Mouse (Mus musculus) intestine, embryonic 15.5 days (tissue): Measurements from ENCODE around the gene Arhgef10l. TPM values are rescaled to one million over a fixed set of nuclear protein-coding genes. Genes with fewer than 3 reads are reported as not detected.

Source experiments
- ATAC-seq: fragments of 200-750 bp; cut with Nextera tagmentation; 2 replicates; pipeline ENCODE4 v1.8.0; 2017; ENCODE audit warnings: moderate TSS enrichment, moderate library complexity
- H3K27ac ChIP-seq: fragments of 300-500 bp; sonication (generic); 2 replicates; pipeline ENCODE4 v1.5.1; 2015; ENCODE audit warnings: mild to moderate bottlenecking, inconsistent platforms
- H3K27me3 ChIP-seq: fragments of 300-500 bp; sonication (generic); replicated peaks from 2 replicates; pipeline ENCODE4 v1.6.1; 2015; ENCODE audit warnings: inconsistent platforms
- H3K36me3 ChIP-seq: fragments of 300-500 bp; sonication (generic); 2 replicates; pipeline ENCODE4 v1.6.1; 2015; ENCODE audit warnings: inconsistent platforms
- H3K4me1 ChIP-seq: fragments of 300-500 bp; sonication (generic); replicated peaks from 2 replicates; pipeline ENCODE4 v1.6.1; 2015; ENCODE audit warnings: inconsistent platforms
- H3K4me2 ChIP-seq: fragments of 300-500 bp; sonication (generic); replicated peaks from 2 replicates; pipeline ENCODE4 v1.6.1; 2015; ENCODE audit warnings: mild to moderate bottlenecking, inconsistent platforms
- H3K4me3 ChIP-seq: fragments of 300-500 bp; sonication (generic); replicated peaks from 2 replicates; pipeline ENCODE4 v1.5.1; 2015; ENCODE audit warnings: inconsistent platforms
- H3K9ac ChIP-seq: fragments of 300-500 bp; sonication (generic); 2 replicates; pipeline ENCODE4 v1.6.1; 2015; ENCODE audit warnings: inconsistent platforms
- H3K9me3 ChIP-seq: fragments of 300-500 bp; sonication (generic); 2 replicates; pipeline ENCODE4 v1.6.1; 2016; ENCODE audit warnings: inconsistent platforms
- WGBS: fragments of 180-500 bp; shearing (Covaris S2); methylation state at CpG from one replicate; pipeline ENCODE4 v1.1.7; 2015; 5-methylcytosine and 5-hydroxymethylcytosine counted together
- polyA plus RNA-seq: library from polyadenylated mRNA; unstranded; fragments of >200 nt; fragmentation: Nextera tagmentation; extraction: Ambion mirVana; gene quantifications from 2 replicates; pipeline ENCODE4 v1.2.1, GENCODE M21; 2015

Gene Arhgef10l
- polyA plus RNA-seq, 1 experiment from 2014 or later: 15.3 TPM

DNA sequence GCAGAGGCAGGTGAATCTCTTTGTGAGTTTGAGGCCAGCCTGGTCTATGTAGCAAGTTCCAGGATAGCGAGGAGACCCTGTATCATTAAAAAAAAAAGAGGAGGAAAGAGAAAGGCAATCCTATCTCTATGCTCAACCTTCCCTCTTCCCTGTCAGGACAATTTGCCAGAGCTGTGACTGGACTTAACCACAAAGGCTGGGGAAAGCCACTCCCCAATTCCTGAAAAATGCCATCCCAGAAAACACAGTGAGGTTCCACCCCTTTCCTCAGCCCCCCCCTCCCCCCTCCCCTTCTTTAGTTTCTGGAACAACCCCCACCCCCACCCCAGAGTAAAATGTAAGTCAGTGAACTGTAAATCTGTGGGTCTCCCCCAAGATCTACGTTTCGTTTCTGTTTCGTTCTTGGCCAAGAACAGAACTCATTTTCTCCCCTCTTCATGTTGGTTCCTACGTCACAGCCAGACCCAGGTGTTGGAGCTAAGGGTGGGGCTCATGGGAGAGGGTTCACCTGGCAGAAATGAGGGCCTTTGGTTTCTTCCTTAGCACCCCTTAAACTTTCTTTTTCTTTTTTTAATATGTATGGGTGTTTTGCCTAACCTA is 23.1 kb upstream of the Arhgef10l start:
- no peak overlapping the region for H3K9ac ChIP-seq
- H3K36me3 ChIP-seq: no peaks in the 10 kb centered on the region
- H3K27me3 ChIP-seq: no peaks in the 10 kb centered on the region
- no peaks in the 10 kb centered on the region for H3K9me3 ChIP-seq
- ATAC-seq: no peak
- WGBS: 70% methylated on average over 5 of the region's 5 CpGs
- no peak overlapping the region for H3K4me3 ChIP-seq
- H3K4me1 ChIP-seq: peaks cover 15% of the 10 kb centered on the region
- H3K27ac ChIP-seq: no peak overlapping the region
- no peak overlapping the region for H3K4me2 ChIP-seq

GRCm38 (mm10) chr4:140688044-140688825 is 22.4 kb upstream of the Arhgef10l start:
- WGBS: 46% methylated on average over 12 of the region's 12 CpGs
- H3K9me3 ChIP-seq: no peaks in the 10 kb centered on the region
- no peak overlapping the region for H3K9ac ChIP-seq
- H3K4me2 ChIP-seq: no peak overlapping the region
- H3K36me3 ChIP-seq: no peaks in the 10 kb centered on the region
- no peaks in the 10 kb centered on the region for H3K27me3 ChIP-seq
- ATAC-seq: peak; percentile 53; the same call in 1 of the 2 replicates
- no peak overlapping the region for H3K27ac ChIP-seq
- no peak overlapping the region for H3K4me3 ChIP-seq
- H3K4me1 ChIP-seq: peaks cover 20% of the 10 kb centered on the region

- peak; percentile 33; the same call in 1 of the 2 replicates for ATAC-seq
- peak overlapping the region; percentile 19; the same call in 1 of the 2 replicates for H3K27ac ChIP-seq
- no peaks in the 10 kb centered on the region for H3K36me3 ChIP-seq
- no peaks in the 10 kb centered on the region for H3K9me3 ChIP-seq
- H3K4me1 ChIP-seq: peaks cover 20% of the 10 kb centered on the region
- H3K4me2 ChIP-seq: peak overlapping the region; percentile 54
- H3K4me3 ChIP-seq: no peak overlapping the region
- H3K9ac ChIP-seq: no peak overlapping the region
- no peaks in the 10 kb centered on the region for H3K27me3 ChIP-seq
- WGBS: 28% methylated on average over 6 of the region's 6 CpGs
Measured at GRCm38 (mm10) chr4:140684881-140685303, 19.1 kb upstream of the Arhgef10l start.

DNA sequence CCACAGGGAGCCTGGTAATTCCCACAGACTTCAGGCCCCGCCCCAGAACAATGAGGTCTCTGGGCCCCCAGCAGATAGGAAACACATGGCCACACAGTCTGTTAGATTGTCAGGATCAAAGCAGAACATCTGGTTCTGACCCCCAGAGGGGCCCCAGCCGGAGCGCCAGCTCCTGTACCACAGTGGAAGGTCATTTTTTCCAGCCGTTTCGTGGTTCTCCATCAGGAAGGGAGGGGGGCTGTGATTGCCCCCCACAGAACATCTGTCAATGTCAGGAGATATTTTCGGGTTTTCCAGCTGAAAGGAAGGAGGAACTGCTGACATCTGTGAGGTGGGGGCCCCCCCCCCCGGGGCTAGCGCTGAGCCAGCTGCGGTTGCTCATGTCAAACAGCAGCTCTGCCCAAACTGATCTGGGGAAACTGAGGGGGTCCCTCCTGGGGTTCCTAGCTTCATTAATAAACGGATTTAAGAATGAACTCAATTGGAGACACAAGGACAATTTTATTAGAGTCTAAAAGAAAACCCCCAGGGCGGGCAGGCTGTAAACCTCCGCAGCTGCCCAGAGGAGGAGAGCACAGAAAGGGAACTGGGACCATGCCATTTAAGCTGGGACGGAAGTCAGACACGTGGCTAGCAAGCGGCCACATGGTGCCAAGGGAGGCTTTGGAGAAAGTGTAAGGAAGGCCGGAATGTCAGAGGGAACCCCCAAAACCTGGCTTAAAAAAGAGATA is 18.5 kb upstream of the Arhgef10l start:
- 7% methylated on average over 16 of the region's 16 CpGs for WGBS
- no peak overlapping the region for H3K9ac ChIP-seq
- no peaks in the 10 kb centered on the region for H3K9me3 ChIP-seq
- peak overlapping the region; percentile 54 for H3K4me2 ChIP-seq
- H3K4me1 ChIP-seq: peaks cover 18% of the 10 kb centered on the region
- no peak overlapping the region for H3K4me3 ChIP-seq
- H3K36me3 ChIP-seq: no peaks in the 10 kb centered on the region
- peak; percentile 74 for ATAC-seq
- H3K27me3 ChIP-seq: no peaks in the 10 kb centered on the region
- H3K27ac ChIP-seq: peak overlapping the region; percentile 19; the same call in 1 of the 2 replicates

DNA sequence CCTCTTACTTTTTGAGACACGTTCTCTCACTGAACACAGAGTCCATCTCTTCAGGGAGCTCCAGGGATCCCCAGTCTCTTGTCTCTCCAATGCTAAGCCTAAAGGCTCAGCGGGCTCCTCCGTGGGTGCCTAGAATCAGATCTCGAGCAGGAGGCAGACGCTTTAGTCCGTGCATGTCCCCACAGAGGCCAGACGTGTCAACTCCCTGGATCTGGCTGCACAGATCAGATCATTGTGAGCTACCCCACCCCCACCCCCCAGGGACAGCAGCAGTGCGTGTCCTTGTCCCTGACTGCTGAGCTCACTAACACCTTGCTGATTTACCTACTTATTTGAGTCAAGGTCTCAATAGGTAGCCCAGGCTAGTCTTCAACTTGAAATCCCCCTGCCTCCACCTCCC is 17.8 kb upstream of the Arhgef10l start:
- Histone ChIP-seq H3K36me3 (no peaks in the 10 kb centered on the region), H3K9ac (no peak overlapping the region), H3K4me3 (no peak overlapping the region), H3K27me3 (no peaks in the 10 kb centered on the region), H3K27ac (no peak overlapping the region), H3K4me2 (peak overlapping the region; percentile 54; the same call in 1 of the 2 replicates), H3K9me3 (no peaks in the 10 kb centered on the region), H3K4me1 (peaks cover 18% of the 10 kb centered on the region)
- WGBS: 39% methylated on average over 8 of the region's 8 CpGs
- no peak for ATAC-seq

DNA sequence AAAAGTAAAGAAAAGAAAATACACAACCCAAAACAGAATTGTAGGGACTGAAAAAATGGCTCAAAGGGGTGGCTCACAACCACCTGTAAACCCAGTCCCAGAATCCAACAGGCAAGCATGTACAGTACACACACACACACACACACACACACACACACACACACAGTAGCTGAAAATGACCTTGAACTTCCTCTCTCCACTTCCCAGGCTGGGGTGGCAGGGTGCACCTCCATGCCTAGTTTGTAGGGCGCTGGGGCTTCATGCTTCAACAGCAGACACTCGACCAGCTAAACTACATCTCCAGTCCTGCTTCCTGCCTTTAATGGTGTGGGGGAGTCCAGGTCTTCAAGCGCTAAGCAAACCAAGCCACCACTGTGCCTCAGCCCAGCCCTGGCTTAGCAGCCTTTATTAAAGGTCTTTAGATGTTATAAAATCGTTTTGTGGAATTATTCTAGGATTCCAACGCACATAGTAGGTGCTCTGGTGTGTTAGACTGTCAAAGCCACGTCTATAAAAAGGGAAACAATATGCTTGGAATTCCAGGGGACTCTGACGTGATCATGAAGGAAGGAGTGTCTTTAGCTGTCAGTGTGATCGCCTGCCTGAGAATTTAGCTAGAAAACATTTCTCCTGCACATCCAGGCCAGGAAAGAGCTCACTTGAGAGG is 15.1 kb upstream of the Arhgef10l start:
- Histone ChIP-seq H3K27me3 (no peaks in the 10 kb centered on the region), H3K4me2 (no peak overlapping the region), H3K36me3 (no peaks in the 10 kb centered on the region), H3K4me3 (no peak overlapping the region), H3K27ac (no peak overlapping the region), H3K9ac (no peak overlapping the region), H3K9me3 (no peaks in the 10 kb centered on the region), H3K4me1 (peaks cover 18% of the 10 kb centered on the region)
- no peak for ATAC-seq
- 46% methylated on average over 8 of the region's 8 CpGs for WGBS

DNA sequence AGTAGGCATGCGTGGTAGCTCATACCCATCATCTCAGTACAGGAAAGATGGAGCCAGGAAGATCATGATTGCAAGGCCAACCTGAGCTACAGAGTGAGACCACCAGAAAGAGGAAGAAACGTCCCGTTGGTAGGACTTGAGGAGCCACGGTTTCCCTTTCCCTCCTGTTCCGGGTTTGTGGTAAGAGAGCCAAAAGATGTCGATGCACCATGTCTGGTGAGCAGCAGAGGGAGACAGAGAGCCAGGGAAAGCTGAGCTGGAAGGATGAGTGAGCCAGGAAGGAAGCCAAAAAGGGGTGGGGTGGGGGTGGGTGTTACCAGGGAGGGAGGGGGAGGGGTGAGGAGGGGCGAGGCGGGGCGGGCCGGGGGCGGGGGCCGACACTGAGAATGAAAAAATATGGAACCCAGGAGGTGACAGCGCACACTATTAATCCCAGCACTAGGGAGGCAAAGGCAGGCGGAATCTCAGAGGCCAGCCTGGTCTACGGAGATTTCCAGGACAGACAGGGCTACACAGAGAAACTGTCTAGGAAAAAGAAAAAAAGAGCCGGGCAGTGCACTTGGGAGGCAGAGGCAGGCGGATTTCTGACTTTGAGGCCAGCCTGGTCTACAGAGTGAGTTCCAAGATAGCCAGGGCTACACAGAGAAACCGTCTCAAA is 14.0 kb upstream of the Arhgef10l start:
- Histone ChIP-seq H3K4me1 (peaks cover 14% of the 10 kb centered on the region), H3K9me3 (no peaks in the 10 kb centered on the region), H3K36me3 (no peaks in the 10 kb centered on the region), H3K4me2 (peak overlapping the region; percentile 43), H3K9ac (0 out of 2 replicates have a peak overlapping the region, but pooled peaks have one; percentile 11), H3K4me3 (no peak overlapping the region), H3K27me3 (no peaks in the 10 kb centered on the region), H3K27ac (no peak overlapping the region)
- ATAC-seq: 0 out of 2 replicates have a peak, but pooled peaks have one; percentile 29
- WGBS: 28% methylated on average over 16 of the region's 18 CpGs

DNA sequence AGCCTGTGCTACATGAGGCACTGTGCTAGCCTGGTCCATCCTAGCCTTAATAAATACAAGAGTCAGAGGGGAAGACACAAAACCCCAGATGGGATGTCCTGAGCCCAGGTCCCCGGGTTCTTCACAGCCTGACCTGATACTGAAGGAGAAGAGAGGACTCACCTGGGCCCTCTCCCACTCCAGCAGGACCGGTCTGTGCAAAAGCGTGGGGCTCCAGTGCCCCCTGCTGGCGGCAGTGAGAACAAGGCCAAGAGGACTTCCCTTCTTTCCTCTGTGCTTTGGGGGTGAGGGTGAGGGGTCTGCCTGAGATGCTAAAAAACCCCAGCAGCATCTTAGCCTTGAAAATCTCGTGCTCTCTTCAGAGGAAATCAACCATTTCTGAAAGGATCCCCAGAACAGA is 13.2 kb upstream of the Arhgef10l start:
- 0 out of 2 replicates have a peak, but pooled peaks have one; percentile 19 for ATAC-seq
- 15% methylated on average over 5 of the region's 5 CpGs for WGBS
- Histone ChIP-seq H3K9ac (0 out of 2 replicates have a peak overlapping the region, but pooled peaks have one; percentile 11), H3K9me3 (no peaks in the 10 kb centered on the region), H3K27ac (no peak overlapping the region), H3K4me2 (no peak overlapping the region), H3K27me3 (no peaks in the 10 kb centered on the region), H3K4me1 (peaks cover 8% of the 10 kb centered on the region), H3K36me3 (no peaks in the 10 kb centered on the region), H3K4me3 (no peak overlapping the region)

- H3K4me1 ChIP-seq: peaks cover 6% of the 10 kb centered on the region; the same call in 1 of the 2 replicates
- ATAC-seq: peak; percentile 73
- H3K27ac ChIP-seq: no peak overlapping the region
- H3K4me2 ChIP-seq: no peak overlapping the region
- no peaks in the 10 kb centered on the region for H3K9me3 ChIP-seq
- WGBS: 34% methylated on average over 13 of the region's 13 CpGs
- no peaks in the 10 kb centered on the region for H3K27me3 ChIP-seq
- H3K36me3 ChIP-seq: no peaks in the 10 kb centered on the region
- H3K4me3 ChIP-seq: no peak overlapping the region
- no peak overlapping the region for H3K9ac ChIP-seq
Measured at GRCm38 (mm10) chr4:140674345-140674926, 8.6 kb upstream of the Arhgef10l start.

DNA sequence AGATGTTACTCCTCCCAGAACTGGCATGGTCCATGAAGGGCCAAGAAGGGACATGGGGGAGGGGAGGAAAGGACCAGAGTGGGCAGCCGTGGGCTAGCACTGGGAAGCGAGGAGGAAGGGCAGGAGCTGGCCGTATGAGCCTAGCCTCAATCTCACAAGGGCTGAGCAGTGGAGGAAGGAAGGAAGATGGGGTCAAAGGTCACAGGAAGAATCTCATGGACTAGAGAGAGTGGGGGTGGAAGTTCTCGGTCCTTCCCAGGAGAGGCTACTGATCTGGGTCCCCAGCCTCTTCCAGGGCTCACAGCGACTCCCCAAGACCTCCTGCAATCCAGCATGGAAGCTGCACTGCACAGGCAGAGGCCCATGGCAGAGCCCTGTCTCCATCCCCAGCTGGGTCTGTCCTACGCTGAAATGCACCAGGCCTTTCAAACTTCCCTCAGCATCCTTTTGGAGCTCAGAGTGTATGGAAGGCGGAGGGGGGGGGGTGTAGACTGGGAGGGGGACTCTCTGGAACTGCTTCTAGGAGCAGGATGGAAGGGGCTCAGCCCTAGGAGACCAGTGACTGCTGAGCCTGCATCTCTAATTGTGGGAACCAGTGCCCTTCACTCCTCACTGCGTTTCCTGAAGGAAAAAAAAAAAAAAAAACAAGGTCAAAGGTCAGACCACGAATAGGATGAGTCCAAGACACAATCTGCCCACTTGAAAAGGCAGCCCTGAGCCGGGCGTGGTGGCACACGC is 7.9 kb upstream of the Arhgef10l start:
- WGBS: 59% methylated on average over 12 of the region's 12 CpGs
- Histone ChIP-seq H3K4me2 (no peak overlapping the region), H3K9ac (no peak overlapping the region), H3K4me1 (peaks cover 6% of the 10 kb centered on the region; the same call in 1 of the 2 replicates), H3K9me3 (no peaks in the 10 kb centered on the region), H3K4me3 (no peak overlapping the region), H3K27ac (no peak overlapping the region), H3K36me3 (no peaks in the 10 kb centered on the region), H3K27me3 (no peaks in the 10 kb centered on the region)
- peak; percentile 39 for ATAC-seq

GRCm38 (mm10) chr4:140667802-140668201 is 2.0 kb upstream of the Arhgef10l start:
- Histone ChIP-seq H3K4me1 (peaks cover 12% of the 10 kb centered on the region), H3K9ac (no peak overlapping the region), H3K27ac (no peak overlapping the region), H3K4me3 (no peak overlapping the region), H3K4me2 (no peak overlapping the region), H3K9me3 (no peaks in the 10 kb centered on the region), H3K27me3 (no peaks in the 10 kb centered on the region), H3K36me3 (no peaks in the 10 kb centered on the region)
- WGBS: 83% methylated on average over 8 of the region's 8 CpGs
- ATAC-seq: no peak
